Mouse (Mus musculus) fat pad, adult 2 months (tissue): ENCODE measurements around the gene Pot1a.
A peak's percentile ranks its signal among the peaks of the same experiment; 100 is the strongest.

Experiments used
- DNase-seq: peaks from one replicate; pipeline ENCODE4 v3.0.0-alpha.2; 2011; ENCODE audit warnings: low read depth, low spot score; ENCODE audit errors: extremely low read depth

Pot1a gene

DNA sequence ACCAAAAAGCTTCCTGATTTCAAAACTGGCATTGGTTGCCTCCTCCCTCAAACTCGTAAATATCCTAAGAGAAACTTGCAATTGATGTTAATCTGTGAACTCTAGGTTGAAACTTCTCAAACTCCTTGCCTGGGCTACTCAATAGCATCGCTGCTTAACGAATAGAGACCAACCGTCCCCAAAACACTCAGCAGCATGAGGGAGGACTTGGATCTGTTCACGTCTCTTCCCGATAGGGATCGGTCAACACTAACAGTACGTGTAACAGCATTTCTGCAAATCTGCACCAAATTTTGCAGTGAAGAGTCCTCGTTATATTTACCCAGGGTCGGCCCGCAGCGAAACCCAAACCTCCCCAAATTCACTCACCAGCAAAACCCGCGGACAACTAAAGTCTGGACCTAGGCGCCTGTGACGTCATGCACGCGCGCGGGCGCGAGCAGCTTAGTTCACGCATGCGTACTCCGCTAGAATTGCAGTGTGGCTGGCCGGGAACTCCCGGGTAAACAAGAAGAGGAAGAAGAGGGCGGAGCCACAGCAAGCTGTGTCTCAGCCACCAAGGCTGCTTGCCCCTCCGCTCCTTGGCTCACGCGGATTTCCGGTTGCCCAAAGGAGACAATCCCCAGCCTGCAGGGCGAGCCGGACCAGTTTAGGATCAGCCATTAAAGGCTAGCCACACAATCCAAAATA, at the start of gene Pot1a:
TSS of gene Pot1a (minus strand) at position 441 of the 690 bp plus-strand sequence.
- peak; percentile 54 for DNase-seq

- no peak for DNase-seq
Observed at GRCm38 (mm10) chr6:25836261-25836660, 27.2 kb upstream of the Pot1a start.

- DNase-seq = no peak
Observed at GRCm38 (mm10) chr6:25806021-25806420, 3.0 kb downstream of the Pot1a start.

DNA sequence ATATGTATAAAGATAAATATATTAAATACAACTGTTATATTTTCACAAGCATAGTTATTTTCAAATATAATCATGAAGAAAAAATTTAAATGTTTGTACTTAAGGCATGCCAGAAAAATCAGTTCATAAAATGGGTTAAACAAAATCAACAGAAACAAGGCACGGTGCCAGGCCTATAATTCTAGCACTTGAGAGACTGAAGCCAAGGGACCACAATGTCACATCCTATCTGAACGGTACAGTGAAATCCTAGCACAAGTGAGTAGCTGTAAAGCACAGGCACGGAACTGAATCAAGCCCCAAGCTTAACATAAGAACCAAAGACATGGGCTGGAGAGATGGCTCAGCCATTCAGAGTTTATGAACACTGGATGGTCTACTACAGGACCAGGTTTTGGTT, 6.8 kb downstream of the Pot1a start:
- DNase-seq = no peak

- DNase-seq = no peak
Observed at GRCm38 (mm10) chr6:25801230-25801629, 7.8 kb downstream of the Pot1a start.

DNA sequence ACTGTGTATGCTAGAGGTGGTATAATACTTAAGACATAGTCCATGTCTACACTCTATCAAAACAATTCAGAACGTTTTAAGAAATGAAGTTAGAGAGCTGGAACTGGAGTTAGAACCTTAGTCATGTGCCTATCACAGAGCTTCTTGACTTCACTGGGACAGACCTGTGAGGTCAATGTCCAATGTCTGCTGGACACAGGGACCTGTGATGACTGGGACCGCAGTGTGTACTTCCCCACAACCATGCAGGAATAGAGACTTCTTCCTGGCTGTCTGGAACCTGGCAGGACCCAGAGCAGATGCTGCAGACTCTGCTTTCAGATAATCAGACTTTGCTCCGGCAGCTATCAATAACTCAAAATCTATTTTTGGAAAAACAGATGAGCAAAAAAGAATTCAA, 40.8 kb downstream of the Pot1a start:
- no peak for DNase-seq

- DNase-seq = no peak
Observed at GRCm38 (mm10) chr6:25767552-25767951, 41.5 kb downstream of the Pot1a start.

DNA sequence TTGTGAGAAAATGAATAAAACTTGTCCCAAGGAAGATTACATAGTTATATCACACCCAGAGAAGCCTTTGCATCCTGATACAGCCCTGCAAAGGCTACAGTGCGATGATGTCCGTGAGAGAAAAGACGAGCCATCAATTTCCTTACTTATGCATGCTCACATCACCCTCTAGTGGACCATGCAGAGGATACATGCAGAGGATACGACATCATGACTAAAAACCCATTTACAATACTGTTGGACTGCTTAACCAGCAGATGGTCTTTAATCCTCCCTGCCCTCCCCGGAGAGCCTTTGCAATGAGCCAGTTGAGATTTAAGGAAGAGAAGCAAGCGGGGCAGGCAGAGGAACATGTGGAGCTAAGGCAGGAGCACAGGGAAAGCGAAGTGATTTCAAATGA, 42.0 kb downstream of the Pot1a start:
- DNase-seq = no peak

DNA sequence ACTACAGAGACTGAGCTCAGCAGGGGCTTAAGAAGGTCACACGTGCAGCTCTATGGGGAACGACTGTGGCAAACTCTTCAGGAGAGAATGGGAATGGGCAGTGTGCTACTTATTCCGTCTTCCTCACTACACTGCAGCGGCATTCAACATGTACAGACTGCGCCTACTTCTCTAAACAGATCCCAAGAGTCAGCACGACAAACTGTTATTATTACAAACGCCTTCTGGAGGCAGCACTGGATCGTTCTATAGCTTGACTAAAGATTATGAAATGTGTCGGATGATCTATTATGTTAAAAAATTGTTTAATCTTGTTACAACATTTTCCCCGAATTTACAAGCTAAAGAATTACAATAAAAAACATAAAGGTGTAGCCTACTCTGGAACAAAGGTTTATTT, 42.8 kb downstream of the Pot1a start:
- no peak for DNase-seq

GRCm38 (mm10) chr6:25752651-25753050, 56.4 kb downstream of the Pot1a start:
- no peak for DNase-seq

GRCm38 (mm10) chr6:25736533-25736932, 72.5 kb downstream of the Pot1a start:
- no peak for DNase-seq

DNA sequence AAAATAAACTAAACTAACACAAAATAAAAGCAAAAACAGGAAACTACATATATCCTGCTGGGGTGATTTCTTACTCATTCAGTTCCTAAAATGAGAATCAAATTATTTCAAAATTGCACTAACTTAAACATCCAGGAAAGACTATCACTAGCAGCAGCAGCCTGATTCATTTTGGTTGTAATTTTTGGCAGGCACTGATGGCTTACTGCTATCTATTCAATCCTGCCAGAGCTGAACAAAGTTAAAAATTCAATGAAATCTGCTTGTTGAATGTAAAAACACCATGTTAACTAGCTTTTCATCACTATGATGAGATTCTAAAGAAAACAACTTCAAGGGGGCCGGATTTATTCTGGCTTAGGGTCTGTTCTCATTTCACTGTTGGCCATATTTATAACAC, 82.5 kb downstream of the Pot1a start:
- no peak for DNase-seq

DNA sequence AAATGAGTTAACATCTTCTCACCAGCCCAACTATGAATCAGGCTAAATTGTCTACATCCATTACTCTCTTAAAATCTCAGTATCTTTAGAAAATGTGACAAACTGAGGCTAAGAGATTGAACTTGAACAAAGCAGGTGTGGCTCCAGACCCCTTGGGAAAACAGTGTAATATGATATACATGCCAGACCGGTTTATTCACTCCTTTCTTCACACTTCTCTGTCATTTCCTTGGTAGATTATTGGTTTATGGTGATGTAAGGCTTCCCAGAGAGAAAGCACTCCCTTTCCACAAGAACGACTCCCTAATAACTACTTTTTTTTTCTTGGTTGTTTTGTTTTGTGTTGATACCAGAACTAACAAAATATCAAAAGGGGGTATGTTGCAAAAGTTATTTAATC, 98.4 kb downstream of the Pot1a start:
- DNase-seq = no peak

- DNase-seq = no peak
Observed at GRCm38 (mm10) chr6:25709250-25709895, 99.7 kb downstream of the Pot1a start.

- DNase-seq = no peak
Observed at GRCm38 (mm10) chr6:25699956-25700355, 109.1 kb downstream of the Pot1a start.
